Mouse (Mus musculus): Measurements from ENCODE around the gene Mtnr1b. TPM values are rescaled to one million over a fixed set of nuclear protein-coding genes. Genes with fewer than 3 reads are reported as not detected.

The Mtnr1b gene
- polyA plus RNA-seq, 1 experiment: not detected

- TF ChIP-seq FLI1 (IDR thresholded peaks at IDR 0.05; ENCODE audit: low read length) (no peak), GATA1 (IDR thresholded peaks at IDR 0.05; ENCODE audit: borderline replicate concordance, low read length) (no peak)
- Histone ChIP-seq H3K4me3 (replicated peaks) (no peak overlapping the region), H3K9me3 (no peaks in the 10 kb centered on the region; the same call in 1 of the 2 replicates), H3K4me1 (no peaks in the 10 kb centered on the region), H3K36me3 (replicated peaks; ENCODE audit: low read length) (no peaks in the 10 kb centered on the region), H3K27me3 (replicated peaks) (no peaks in the 10 kb centered on the region)
Observed at GRCm38 (mm10) chr9:15813002-15813911, 61.1 kb downstream of the Mtnr1b start.

GRCm38 (mm10) chr9:15804296-15804695, 70.1 kb downstream of the Mtnr1b start:
- H3K4me3 ChIP-seq (replicated peaks): no peak overlapping the region
- no peak for TF ChIP-seq GATA1 (IDR thresholded peaks at IDR 0.05; ENCODE audit: borderline replicate concordance, low read length)
- TF ChIP-seq FLI1 (IDR thresholded peaks at IDR 0.05; ENCODE audit: low read length): no peak
- no peaks in the 10 kb centered on the region for H3K36me3 ChIP-seq (replicated peaks; ENCODE audit: low read length)
- peaks cover 6% of the 10 kb centered on the region for H3K9me3 ChIP-seq
- H3K27me3 ChIP-seq (replicated peaks): no peaks in the 10 kb centered on the region
- no peaks in the 10 kb centered on the region for H3K4me1 ChIP-seq

DNA sequence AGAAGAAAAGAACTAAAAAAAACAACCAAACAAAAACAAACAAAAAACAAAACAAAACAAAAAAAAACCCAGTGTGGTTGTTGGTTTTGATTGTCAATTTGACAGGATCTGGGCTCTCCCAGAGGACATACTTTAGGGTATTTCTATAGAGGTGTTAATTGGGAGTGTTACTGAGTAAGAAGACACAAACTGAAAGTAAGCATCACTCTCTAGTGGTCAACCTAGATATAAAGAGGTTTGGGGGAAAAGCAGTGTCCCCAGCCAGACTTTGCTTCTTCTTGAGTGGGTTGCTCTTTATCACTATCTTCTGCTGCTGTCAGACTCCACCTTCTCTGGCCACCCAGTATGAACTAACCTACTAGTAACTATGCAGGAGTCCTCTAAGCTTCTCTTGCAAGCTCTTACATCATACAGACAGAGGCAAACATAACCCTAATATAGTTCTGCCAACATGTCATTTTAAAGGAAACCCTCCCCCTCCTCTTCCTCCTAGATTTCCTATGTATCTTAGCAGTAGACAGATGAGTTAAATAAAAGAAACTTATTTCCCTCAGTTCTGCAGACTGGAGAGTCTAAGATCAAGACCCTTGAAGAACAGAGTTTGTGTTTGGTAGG, 71.8 kb downstream of the Mtnr1b start:
- Histone ChIP-seq H3K4me3 (replicated peaks) (no peak overlapping the region), H3K27me3 (replicated peaks) (no peaks in the 10 kb centered on the region), H3K36me3 (replicated peaks; ENCODE audit: low read length) (no peaks in the 10 kb centered on the region), H3K9me3 (peaks cover 6% of the 10 kb centered on the region), H3K4me1 (no peaks in the 10 kb centered on the region)
- no peak for TF ChIP-seq GATA1 (IDR thresholded peaks at IDR 0.05; ENCODE audit: borderline replicate concordance, low read length)

DNA sequence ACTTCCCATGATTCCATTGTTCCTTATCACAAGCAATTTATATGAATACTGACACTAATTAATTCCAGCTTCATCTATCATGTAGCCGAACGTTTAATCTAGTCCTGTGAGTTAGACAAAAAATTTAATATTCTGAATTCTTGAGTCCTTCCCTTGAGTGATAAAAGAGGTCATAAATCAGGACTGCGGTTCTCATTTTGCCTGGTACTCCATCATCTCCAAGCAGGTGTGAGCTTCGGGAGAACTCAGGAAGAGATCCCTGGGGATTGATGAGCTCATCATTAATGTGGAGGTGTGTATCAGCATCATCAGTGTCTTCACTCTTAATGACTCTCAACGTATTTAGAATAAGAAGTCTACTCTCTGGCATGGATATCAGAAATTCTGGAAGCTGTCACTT, 74.0 kb downstream of the Mtnr1b start:
- H3K27me3 ChIP-seq (replicated peaks): no peaks in the 10 kb centered on the region

DNA sequence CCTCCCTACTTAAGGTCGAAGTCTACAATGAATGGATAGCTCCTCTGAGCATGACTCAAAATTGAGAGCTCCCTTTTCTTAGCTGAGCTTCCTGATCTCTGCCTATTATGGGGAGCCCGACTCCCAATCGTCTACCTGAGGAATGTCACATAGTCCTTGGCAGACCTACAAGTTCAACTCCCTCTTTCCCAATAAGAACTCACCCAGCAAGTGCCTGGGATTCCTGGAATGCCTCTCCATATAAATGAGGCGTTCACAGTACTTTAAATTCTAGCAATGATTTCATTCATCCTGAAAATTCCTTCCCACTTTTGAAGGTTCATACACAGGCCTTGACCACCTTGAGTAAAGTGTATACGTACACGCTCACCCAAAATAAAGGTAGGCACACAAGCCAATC, 79.9 kb downstream of the Mtnr1b start:
- no peaks in the 10 kb centered on the region; the same call in 1 of the 2 replicates for H3K9me3 ChIP-seq
- H3K27me3 ChIP-seq (replicated peaks): no peaks in the 10 kb centered on the region
- H3K4me3 ChIP-seq (replicated peaks): no peak overlapping the region
- TF ChIP-seq GATA1 (IDR thresholded peaks at IDR 0.05; ENCODE audit: borderline replicate concordance, low read length): no peak
- TF ChIP-seq FLI1 (IDR thresholded peaks at IDR 0.05; ENCODE audit: low read length): no peak
- no peaks in the 10 kb centered on the region for H3K4me1 ChIP-seq
- H3K36me3 ChIP-seq (replicated peaks; ENCODE audit: low read length): no peaks in the 10 kb centered on the region

More for the DNA sequence above, 74.0 kb downstream of the Mtnr1b start:
- Histone ChIP-seq H3K4me3 (replicated peaks) (no peak overlapping the region), H3K36me3 (replicated peaks; ENCODE audit: low read length) (no peaks in the 10 kb centered on the region), H3K9me3 (no peaks in the 10 kb centered on the region; the same call in 1 of the 2 replicates), H3K4me1 (no peaks in the 10 kb centered on the region)
- TF ChIP-seq GATA1 (IDR thresholded peaks at IDR 0.05; ENCODE audit: borderline replicate concordance, low read length): no peak
- no peak for TF ChIP-seq FLI1 (IDR thresholded peaks at IDR 0.05; ENCODE audit: low read length)

DNA sequence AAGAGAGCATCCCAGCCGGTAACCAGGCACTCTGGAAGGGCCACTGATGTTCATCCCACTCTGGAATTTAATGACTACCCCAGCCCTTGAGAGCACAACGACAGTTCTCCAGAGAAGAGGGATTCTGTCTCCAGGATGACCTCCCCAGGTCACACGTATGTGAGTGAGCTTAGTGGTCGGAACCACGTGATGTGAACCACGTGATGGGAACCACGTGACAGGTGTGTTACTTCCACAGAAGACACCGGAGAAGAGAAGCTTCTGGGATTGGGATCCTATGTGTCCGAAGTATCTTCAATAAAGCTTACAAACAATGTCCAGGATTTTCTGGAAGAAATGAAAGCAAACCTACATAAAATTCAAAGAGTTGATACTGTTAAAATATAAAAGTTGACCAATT, 82.3 kb downstream of the Mtnr1b start:
- Histone ChIP-seq H3K9me3 (no peaks in the 10 kb centered on the region), H3K36me3 (replicated peaks; ENCODE audit: low read length) (no peaks in the 10 kb centered on the region), H3K27me3 (replicated peaks) (no peaks in the 10 kb centered on the region), H3K4me3 (replicated peaks) (no peak overlapping the region), H3K4me1 (no peaks in the 10 kb centered on the region)
- TF ChIP-seq FLI1 (IDR thresholded peaks at IDR 0.05; ENCODE audit: low read length) (no peak), GATA1 (IDR thresholded peaks at IDR 0.05; ENCODE audit: borderline replicate concordance, low read length) (no peak)

- no peak for TF ChIP-seq FLI1 (IDR thresholded peaks at IDR 0.05; ENCODE audit: low read length)
- no peak for TF ChIP-seq GATA1 (IDR thresholded peaks at IDR 0.05; ENCODE audit: borderline replicate concordance, low read length)
- no peaks in the 10 kb centered on the region for H3K9me3 ChIP-seq
- no peaks in the 10 kb centered on the region for H3K36me3 ChIP-seq (replicated peaks; ENCODE audit: low read length)
- H3K27me3 ChIP-seq (replicated peaks): no peaks in the 10 kb centered on the region
- no peak overlapping the region for H3K4me3 ChIP-seq (replicated peaks)
- H3K4me1 ChIP-seq: no peaks in the 10 kb centered on the region
Observed at GRCm38 (mm10) chr9:15786610-15787009, 87.7 kb downstream of the Mtnr1b start.

GRCm38 (mm10) chr9:15786192-15786591, 88.2 kb downstream of the Mtnr1b start:
- H3K4me1 ChIP-seq: no peaks in the 10 kb centered on the region
- no peaks in the 10 kb centered on the region for H3K27me3 ChIP-seq (replicated peaks)
- no peak overlapping the region for H3K4me3 ChIP-seq (replicated peaks)
- H3K9me3 ChIP-seq: no peaks in the 10 kb centered on the region
- TF ChIP-seq GATA1 (IDR thresholded peaks at IDR 0.05; ENCODE audit: borderline replicate concordance, low read length) (no peak), FLI1 (IDR thresholded peaks at IDR 0.05; ENCODE audit: low read length) (no peak)
- no peaks in the 10 kb centered on the region for H3K36me3 ChIP-seq (replicated peaks; ENCODE audit: low read length)

GRCm38 (mm10) chr9:15781936-15782335, 92.4 kb downstream of the Mtnr1b start:
- no peak overlapping the region for H3K4me3 ChIP-seq (replicated peaks)
- H3K4me1 ChIP-seq: no peaks in the 10 kb centered on the region
- no peaks in the 10 kb centered on the region for H3K36me3 ChIP-seq (replicated peaks; ENCODE audit: low read length)
- no peaks in the 10 kb centered on the region for H3K9me3 ChIP-seq
- H3K27me3 ChIP-seq (replicated peaks): no peaks in the 10 kb centered on the region
- TF ChIP-seq FLI1 (IDR thresholded peaks at IDR 0.05; ENCODE audit: low read length): no peak
- TF ChIP-seq GATA1 (IDR thresholded peaks at IDR 0.05; ENCODE audit: borderline replicate concordance, low read length): no peak

GRCm38 (mm10) chr9:15774911-15775310, 99.4 kb downstream of the Mtnr1b start:
- Histone ChIP-seq H3K27me3 (replicated peaks) (no peaks in the 10 kb centered on the region), H3K36me3 (replicated peaks; ENCODE audit: low read length) (no peaks in the 10 kb centered on the region), H3K9me3 (peaks cover 13% of the 10 kb centered on the region), H3K4me1 (no peaks in the 10 kb centered on the region), H3K4me3 (replicated peaks) (no peak overlapping the region)
- no peak for TF ChIP-seq GATA1 (IDR thresholded peaks at IDR 0.05; ENCODE audit: borderline replicate concordance, low read length)
- no peak for TF ChIP-seq FLI1 (IDR thresholded peaks at IDR 0.05; ENCODE audit: low read length)

Other genes starting within 250 kb of the Mtnr1b start
- gene Deup1, start 246.6 kb downstream of the Mtnr1b start, polyA plus RNA-seq (2012; ENCODE audit: insufficient read depth, low replicate concordance): not detected in 2 replicates
- 0.11 TPM in 1 of 2 replicates, not detected in the other for gene Slc36a4, start 164.8 kb downstream of the Mtnr1b start, polyA plus RNA-seq (2012; ENCODE audit: insufficient read depth, low replicate concordance)